9 mouse cellular contexts compared by ENCODE assay signal in the genomic region with DNA sequence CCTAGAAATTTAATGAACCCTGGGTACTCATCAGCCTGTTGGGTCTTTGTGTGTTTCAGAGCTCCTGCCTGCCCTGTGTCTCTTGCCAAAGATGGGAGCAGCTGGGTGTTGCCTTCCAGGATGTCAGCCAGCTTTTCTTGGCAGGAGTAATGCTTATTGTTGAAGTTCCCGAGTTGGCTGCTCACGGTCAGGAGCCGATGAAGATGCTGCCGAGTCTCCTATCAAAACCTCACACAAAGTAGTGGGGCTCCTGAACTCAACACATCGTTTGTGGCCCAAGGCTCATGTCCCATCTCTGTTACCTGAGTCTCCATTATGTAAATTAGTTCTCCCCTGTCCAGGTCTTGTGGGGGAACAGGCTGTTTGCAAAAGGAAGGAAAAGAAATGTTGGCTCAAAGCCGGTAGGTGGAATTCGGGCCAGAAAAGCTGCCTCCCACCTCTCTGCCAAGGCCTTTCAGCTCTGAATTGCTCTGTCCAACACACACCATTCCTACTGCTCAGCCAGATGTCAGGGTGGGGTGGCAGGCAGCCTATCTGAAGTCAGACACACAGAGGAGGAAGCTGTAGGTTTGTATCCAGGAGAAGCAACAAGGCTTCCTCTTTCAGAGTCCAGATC.
A peak's percentile ranks its signal among the peaks of the same experiment; 100 is the strongest.
DNase-seq lines count a peak whose midpoint lies in the region; ATAC-seq lines count a peak whose summit lies in the region.
"Had no signal": no experiment of that assay in that cellular context is flagged by ENCODE, and none has a peak within 500 bp of the region (broad histone marks: within the 10 kb centered on the region; RNA-seq: fewer than 3 reads in every experiment).

No protein-coding gene starts in this region.

- H3K9me3 ChIP-seq in hindbrain, embryonic 14.5 days (ENCODE audit: control insufficient read depth, low read length), result no peaks in the 10 kb centered on the region
- no peaks in the 10 kb centered on the region for H3K9me3 ChIP-seq in hindbrain, embryonic 12.5 days (replicated peaks)

- intact Hi-C loops in gastrocnemius, postnatal 36 days (cut with DNase I), result no loop called here

- no peaks in the 10 kb centered on the region for H3K27me3 ChIP-seq in hindbrain, embryonic 14.5 days (ENCODE audit: control insufficient read depth, insufficient read depth, low read length)
- H3K27me3 ChIP-seq in hindbrain, embryonic 12.5 days, result no peaks in the 10 kb centered on the region

- H3K27ac ChIP-seq in hindbrain, embryonic 14.5 days, result peak overlapping the region; percentile 64
- H3K27ac ChIP-seq in hindbrain, embryonic 12.5 days, result no peak overlapping the region
- H3K27ac ChIP-seq in brown adipose tissue, adult 24 weeks (replicated peaks; ENCODE audit: low read depth, low read length), result peak overlapping the region; percentile 71

- no peak overlapping the region for H3K4me2 ChIP-seq in hindbrain, embryonic 14.5 days (replicated peaks)
- H3K4me2 ChIP-seq in hindbrain, embryonic 12.5 days (replicated peaks), result no peak overlapping the region

- no peaks in the 10 kb centered on the region for H3K36me3 ChIP-seq in hindbrain, embryonic 14.5 days (replicated peaks; ENCODE audit: control insufficient read depth, insufficient read depth)
- H3K36me3 ChIP-seq in hindbrain, embryonic 12.5 days, result no peaks in the 10 kb centered on the region

- WGBS in hindbrain, embryonic 14.5 days, result 71% methylated on average over 7 of the region's 7 CpGs
- WGBS in hindbrain, embryonic 12.5 days, result 79% methylated on average over 7 of the region's 7 CpGs

- peak; percentile 60 for DNase-seq in hindbrain, embryonic 14.5 days (ENCODE audit: low spot score)
- DNase-seq in gastrocnemius, postnatal 36 days, result peak; percentile 61 to 67
- peak; percentile 49 to 57 for DNase-seq in kidney, adult 8-10 months
- peak; percentile 88 for DNase-seq in lung, postnatal 25 days (ENCODE audit: low spot score)
- DNase-seq in urinary bladder, postnatal 36 days (ENCODE audit: low spot score in 2 of 2), result peak; percentile 32 to 68

- no peak overlapping the region for H3K4me3 ChIP-seq in hindbrain, embryonic 14.5 days (replicated peaks; ENCODE audit: low read length)
- no peak overlapping the region for H3K4me3 ChIP-seq in hindbrain, embryonic 12.5 days
- no peak overlapping the region for H3K4me3 ChIP-seq in brown adipose tissue, adult 24 weeks (ENCODE audit: insufficient read depth, low read depth, low read length)
- H3K4me3 ChIP-seq: erythroblast, embryonic 14.5 days had no signal

- no peak overlapping the region for H3K9ac ChIP-seq in hindbrain, embryonic 14.5 days
- H3K9ac ChIP-seq in hindbrain, embryonic 12.5 days, result no peak overlapping the region

- no peaks in the 10 kb centered on the region for H3K4me1 ChIP-seq in hindbrain, embryonic 14.5 days (replicated peaks; ENCODE audit: control insufficient read depth, insufficient read depth, low read length)
- no peaks in the 10 kb centered on the region for H3K4me1 ChIP-seq in hindbrain, embryonic 12.5 days
- H3K4me1 ChIP-seq in brown adipose tissue, adult 24 weeks (ENCODE audit: control insufficient read depth, insufficient read depth, insufficient read length, low read length), result peaks cover 11% of the 10 kb centered on the region; the same call in 1 of the 2 replicates

- peak; percentile 66; the same call in 1 of the 2 replicates for ATAC-seq in hindbrain, embryonic 14.5 days (ENCODE audit: low FRiP score)
- no peak for ATAC-seq in hindbrain, embryonic 12.5 days (ENCODE audit: low FRiP score)
- ATAC-seq in inflammation-experienced regulatory T-cells, adult 6 months, result no peak
